Mouse (Mus musculus) lung, embryonic 14.5 days (tissue): ENCODE measurements around the gene Dnajc22. TPM values are rescaled to one million over a fixed set of nuclear protein-coding genes. Genes with fewer than 3 reads are reported as not detected.

ENCODE experiments used
- ATAC-seq: fragments of 200-750 bp; cut with Nextera tagmentation; 2 replicates; pipeline ENCODE4 v1.8.0; 2017; ENCODE audit warnings: mild to moderate bottlenecking, moderate TSS enrichment, moderate library complexity; ENCODE audit not compliant: insufficient read depth
- DNase-seq: peaks from one replicate; pipeline ENCODE4 v3.0.0-alpha.2; 2015
- H3K27ac ChIP-seq: fragments of 300-500 bp; sonication (generic); 2 replicates; pipeline ENCODE4 v1.5.1; 2014; ENCODE audit warnings: low read depth, mild to moderate bottlenecking, moderate library complexity
- H3K27me3 ChIP-seq: fragments of 300-500 bp; sonication (generic); 2 replicates; pipeline ENCODE4 v1.6.1; 2014; ENCODE audit warnings: low read length, control low read depth; ENCODE audit not compliant: insufficient read depth
- H3K36me3 ChIP-seq: fragments of 300-500 bp; sonication (generic); 2 replicates; pipeline ENCODE4 v1.6.1; 2014; ENCODE audit warnings: control low read depth; ENCODE audit not compliant: insufficient read depth
- H3K4me1 ChIP-seq: fragments of 300-500 bp; sonication (generic); 2 replicates; pipeline ENCODE4 v1.6.1; 2014; ENCODE audit warnings: antibody characterized with exemption, control low read depth; ENCODE audit not compliant: insufficient read depth
- H3K4me2 ChIP-seq: fragments of 300-500 bp; sonication (generic); 2 replicates; pipeline ENCODE4 v1.6.1; 2014; ENCODE audit warnings: mild to moderate bottlenecking
- H3K4me3 ChIP-seq: fragments of 300-500 bp; sonication (generic); 2 replicates; pipeline ENCODE4 v1.5.1; 2014; ENCODE audit warnings: low read depth, low read length
- H3K9ac ChIP-seq: fragments of 300-500 bp; sonication (generic); 2 replicates; pipeline ENCODE4 v1.6.1; 2014
- H3K9me3 ChIP-seq: fragments of 300-500 bp; sonication (generic); 2 replicates; pipeline ENCODE4 v1.6.1; 2016; ENCODE audit warnings: low read depth, low read length, control low read depth
- CTCF ChIP-seq: IDR thresholded peaks from 2 replicates; pipeline ENCODE4 v1.5.1; 2016; ENCODE audit warnings: antibody characterized with exemption, low read depth
- WGBS: fragments of 180-500 bp; shearing (Covaris S2); extraction: QIAGEN DNeasy Blood & Tissue Kit; methylation state at CpG from one replicate; pipeline ENCODE4 v1.1.7; 2014; 5-methylcytosine and 5-hydroxymethylcytosine counted together
- polyA plus RNA-seq: library from polyadenylated mRNA; unstranded; fragments of >200 nt; fragmentation: Nextera tagmentation; extraction: Ambion mirVana; gene quantifications from 2 replicates; pipeline ENCODE4 v1.2.1, GENCODE M21; 2014

Dnajc22 gene
- polyA plus RNA-seq, 1 experiment from 2014 or later: 0.42 TPM

GRCm38 (mm10) chr15:99126816-99127365 lies 33.9 kb downstream of the Dnajc22 start:
- Histone ChIP-seq H3K4me3 (peak overlapping the region; percentile 78), H3K4me1 (peaks cover 3% of the 10 kb centered on the region; the same call in 1 of the 2 replicates), H3K27me3 (no peaks in the 10 kb centered on the region), H3K9ac (peak overlapping the region; percentile 92), H3K36me3 (no peaks in the 10 kb centered on the region; the same call in 1 of the 2 replicates), H3K27ac (peak overlapping the region; percentile 94), H3K9me3 (no peaks in the 10 kb centered on the region), H3K4me2 (peak overlapping the region; percentile 80)
- no peak for TF ChIP-seq CTCF
- peak; percentile 19; the same call in 1 of the 2 replicates for ATAC-seq
- WGBS: under 1% methylated on average over 35 of the region's 35 CpGs
- DNase-seq: peak; percentile 59

GRCm38 (mm10) chr15:99127851-99128522 lies 35.0 kb downstream of the Dnajc22 start:
- WGBS: 59% methylated on average over 6 of the region's 6 CpGs
- ATAC-seq (no peak), DNase-seq (no peak)
- no peaks in the 10 kb centered on the region; the same call in 1 of the 2 replicates for H3K36me3 ChIP-seq
- H3K4me1 ChIP-seq: peaks cover 3% of the 10 kb centered on the region; the same call in 1 of the 2 replicates
- no peak for TF ChIP-seq CTCF
- H3K27me3 ChIP-seq: no peaks in the 10 kb centered on the region
- no peaks in the 10 kb centered on the region for H3K9me3 ChIP-seq
- peak overlapping the region; percentile 78 for H3K4me3 ChIP-seq
- H3K27ac ChIP-seq: no peak overlapping the region
- peak overlapping the region; percentile 80 for H3K4me2 ChIP-seq
- peak overlapping the region; percentile 92 for H3K9ac ChIP-seq

GRCm38 (mm10) chr15:99129441-99129840 lies 36.5 kb downstream of the Dnajc22 start:
- H3K9ac ChIP-seq: no peak overlapping the region
- WGBS: 64% methylated on average over 11 of the region's 11 CpGs
- no peaks in the 10 kb centered on the region; the same call in 1 of the 2 replicates for H3K36me3 ChIP-seq
- DNase-seq (no peak), ATAC-seq (no peak)
- no peak overlapping the region for H3K27ac ChIP-seq
- no peak for TF ChIP-seq CTCF
- no peaks in the 10 kb centered on the region for H3K9me3 ChIP-seq
- H3K4me1 ChIP-seq: peaks cover 3% of the 10 kb centered on the region; the same call in 1 of the 2 replicates
- H3K27me3 ChIP-seq: no peaks in the 10 kb centered on the region
- no peak overlapping the region for H3K4me3 ChIP-seq
- no peak overlapping the region for H3K4me2 ChIP-seq

- Histone ChIP-seq H3K9ac (no peak overlapping the region), H3K4me3 (no peak overlapping the region), H3K4me2 (no peak overlapping the region), H3K27me3 (no peaks in the 10 kb centered on the region), H3K27ac (no peak overlapping the region), H3K9me3 (no peaks in the 10 kb centered on the region), H3K4me1 (peaks cover 3% of the 10 kb centered on the region; the same call in 1 of the 2 replicates), H3K36me3 (no peaks in the 10 kb centered on the region; the same call in 1 of the 2 replicates)
- no peak for TF ChIP-seq CTCF
- no peak for ATAC-seq
- DNase-seq: peak; percentile 43
- WGBS: 58% methylated on average over 22 of the region's 22 CpGs
Measured at GRCm38 (mm10) chr15:99129956-99130910, 37.3 kb downstream of the Dnajc22 start.

GRCm38 (mm10) chr15:99138389-99138788 lies 45.4 kb downstream of the Dnajc22 start:
- no peak for ATAC-seq
- H3K27ac ChIP-seq: no peak overlapping the region
- no peaks in the 10 kb centered on the region for H3K4me1 ChIP-seq
- H3K36me3 ChIP-seq: peaks cover 7% of the 10 kb centered on the region; the same call in 1 of the 2 replicates
- DNase-seq: no peak
- TF ChIP-seq CTCF: no peak
- no peaks in the 10 kb centered on the region for H3K27me3 ChIP-seq
- H3K9ac ChIP-seq: no peak overlapping the region
- WGBS: 77% methylated on average over 5 of the region's 5 CpGs
- H3K4me2 ChIP-seq: no peak overlapping the region
- no peaks in the 10 kb centered on the region for H3K9me3 ChIP-seq
- H3K4me3 ChIP-seq: no peak overlapping the region

- Histone ChIP-seq H3K36me3 (peaks cover 7% of the 10 kb centered on the region; the same call in 1 of the 2 replicates), H3K9me3 (no peaks in the 10 kb centered on the region), H3K27me3 (no peaks in the 10 kb centered on the region), H3K27ac (no peak overlapping the region), H3K4me1 (no peaks in the 10 kb centered on the region), H3K9ac (no peak overlapping the region), H3K4me2 (no peak overlapping the region), H3K4me3 (no peak overlapping the region)
- 61% methylated on average over 6 of the region's 6 CpGs for WGBS
- TF ChIP-seq CTCF: peak; percentile 74
- ATAC-seq: no peak
- peak; percentile 78 for DNase-seq
Measured at GRCm38 (mm10) chr15:99139669-99140068, 46.7 kb downstream of the Dnajc22 start.
